Mouse (Mus musculus): ENCODE results near the gene Arhgef15. TPM values are rescaled to one million over a fixed set of nuclear protein-coding genes. Genes with fewer than 3 reads are reported as not detected.

The Arhgef15 gene
- polyA plus RNA-seq, 1 experiment from 2014 or later: 13.1 TPM

DNA sequence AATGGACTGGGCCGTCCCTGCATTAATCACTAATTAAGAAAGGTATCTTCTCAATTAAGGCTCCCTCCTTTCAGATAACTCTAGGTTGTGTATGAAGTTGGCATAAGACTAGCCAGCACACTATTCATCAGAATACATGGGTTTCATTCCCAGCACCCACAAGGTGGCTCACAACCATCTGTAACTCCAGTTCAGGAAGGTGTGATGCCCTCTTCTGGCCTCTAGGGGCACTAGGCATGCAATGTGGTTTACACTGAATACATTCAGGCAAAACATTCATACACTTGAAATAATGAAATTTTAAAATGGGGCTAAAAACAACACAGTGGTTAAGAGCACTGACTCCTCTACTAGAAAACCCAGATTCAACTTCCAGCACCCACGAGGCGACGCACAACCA is 60.2 kb downstream of the Arhgef15 start:
- no peak for ATAC-seq (replicated peaks; ENCODE audit: extremely low read depth, insufficient read depth, low FRiP score)
- H3K4me2 ChIP-seq (ENCODE audit: low read depth, low read length): no peak overlapping the region
- peaks cover 3% of the 10 kb centered on the region; the same call in 1 of the 2 replicates for H3K27me3 ChIP-seq (ENCODE audit: control insufficient read depth, insufficient read depth, low read length)
- H3K27ac ChIP-seq (ENCODE audit: low read length): no peak overlapping the region
- H3K4me3 ChIP-seq (ENCODE audit: low read length): no peak overlapping the region
- H3K36me3 ChIP-seq (ENCODE audit: control insufficient read depth, insufficient read depth): no peaks in the 10 kb centered on the region
- WGBS: 50% methylated on average over 4 of the region's 4 CpGs
- H3K9me3 ChIP-seq (replicated peaks; ENCODE audit: control insufficient read depth, low read length): no peaks in the 10 kb centered on the region
- H3K9ac ChIP-seq (ENCODE audit: low read length): no peak overlapping the region
- peaks cover 5% of the 10 kb centered on the region for H3K4me1 ChIP-seq (ENCODE audit: control insufficient read depth, insufficient read depth, low read length)

DNA sequence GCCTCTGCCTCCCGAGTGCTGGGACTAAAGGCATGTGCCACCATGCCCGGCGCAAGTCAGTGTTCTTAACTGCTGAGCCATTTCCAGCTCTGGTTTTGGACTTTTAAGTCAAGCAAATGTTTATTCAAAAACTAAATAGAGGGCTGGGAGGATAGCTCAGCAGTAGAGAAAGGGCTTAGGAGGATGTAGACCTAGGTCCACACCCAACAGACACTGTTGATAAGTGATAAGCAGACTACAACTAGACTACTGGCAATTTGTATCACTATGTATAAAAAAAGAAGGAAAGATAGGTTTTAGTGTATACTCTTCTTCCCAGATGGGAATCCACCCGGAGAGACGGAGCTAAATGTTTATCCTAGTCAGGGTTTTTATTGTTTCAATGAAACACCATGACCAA is 61.0 kb downstream of the Arhgef15 start:
- H3K4me2 ChIP-seq (ENCODE audit: low read depth, low read length): no peak overlapping the region
- ATAC-seq (replicated peaks; ENCODE audit: extremely low read depth, insufficient read depth, low FRiP score): no peak
- no peaks in the 10 kb centered on the region for H3K36me3 ChIP-seq (ENCODE audit: control insufficient read depth, insufficient read depth)
- peaks cover 3% of the 10 kb centered on the region; the same call in 1 of the 2 replicates for H3K27me3 ChIP-seq (ENCODE audit: control insufficient read depth, insufficient read depth, low read length)
- H3K9ac ChIP-seq (ENCODE audit: low read length): no peak overlapping the region
- no peak overlapping the region for H3K4me3 ChIP-seq (ENCODE audit: low read length)
- peaks cover 5% of the 10 kb centered on the region for H3K4me1 ChIP-seq (ENCODE audit: control insufficient read depth, insufficient read depth, low read length)
- no peak overlapping the region for H3K27ac ChIP-seq (ENCODE audit: low read length)
- no peaks in the 10 kb centered on the region for H3K9me3 ChIP-seq (replicated peaks; ENCODE audit: control insufficient read depth, low read length)
- WGBS: 91% methylated on average over 5 of the region's 5 CpGs

DNA sequence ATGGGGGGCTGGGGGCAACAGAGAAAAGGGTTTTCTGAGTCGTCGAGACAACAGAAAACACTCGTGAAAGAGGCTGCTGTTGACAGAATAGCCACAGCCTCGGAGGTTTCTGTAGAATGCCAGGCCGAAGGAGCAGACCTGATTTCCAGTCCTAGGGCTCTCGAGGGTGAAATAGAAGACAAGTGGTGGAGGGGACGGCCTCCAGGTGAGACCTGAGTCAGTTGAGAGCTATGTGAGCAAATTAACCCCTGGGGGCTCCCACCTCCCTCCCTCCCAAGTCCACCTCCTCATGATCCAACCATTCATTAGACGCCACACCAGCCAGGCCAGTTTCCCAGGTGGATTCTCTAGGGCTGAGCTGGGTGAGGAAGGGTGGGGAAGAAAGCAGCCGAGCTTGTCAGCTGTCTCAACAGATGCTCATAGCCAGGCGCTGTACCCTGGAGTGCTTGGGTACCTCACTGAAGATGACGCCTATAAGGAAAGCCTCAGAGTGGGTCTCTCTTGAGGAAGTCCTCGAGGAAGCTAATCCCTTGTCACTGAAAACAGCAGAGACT is 63.3 kb downstream of the Arhgef15 start:
- Histone ChIP-seq H3K4me1 (ENCODE audit: control insufficient read depth, insufficient read depth, low read length) (peaks cover 3% of the 10 kb centered on the region; the same call in 1 of the 2 replicates), H3K27ac (ENCODE audit: low read length) (no peak overlapping the region), H3K9ac (ENCODE audit: low read length) (no peak overlapping the region), H3K9me3 (replicated peaks; ENCODE audit: control insufficient read depth, low read length) (no peaks in the 10 kb centered on the region), H3K4me3 (ENCODE audit: low read length) (no peak overlapping the region), H3K36me3 (ENCODE audit: control insufficient read depth, insufficient read depth) (no peaks in the 10 kb centered on the region), H3K4me2 (ENCODE audit: low read depth, low read length) (no peak overlapping the region), H3K27me3 (ENCODE audit: control insufficient read depth, insufficient read depth, low read length) (no peaks in the 10 kb centered on the region)
- 63% methylated on average over 12 of the region's 12 CpGs for WGBS
- no peak for ATAC-seq (replicated peaks; ENCODE audit: extremely low read depth, insufficient read depth, low FRiP score)

Small RNAs within 50 kb of the gene (microRNA-seq; reads per million reads assigned to microRNA genes)
- gene Mir3062: 3.9 reads per million, percentile 14 among the genes with 10 or more reads in this experiment

Other genes starting within 250 kb of the Arhgef15 start
- 75.4 and 79.4 TPM in 2 replicates for gene Ndel1, start 85.6 kb downstream of the Arhgef15 start, polyA plus RNA-seq (2015; fragmentation: Nextera tagmentation; extraction: Ambion mirVana)
- gene Rnf222, start 68.9 kb downstream of the Arhgef15 start, polyA plus RNA-seq (2015; fragmentation: Nextera tagmentation; extraction: Ambion mirVana): 0.09 and 0.13 TPM in 2 replicates
- 505 and 551 TPM in 2 replicates for gene Rpl26, start 55.9 kb downstream of the Arhgef15 start, polyA plus RNA-seq (2015; fragmentation: Nextera tagmentation; extraction: Ambion mirVana)
- not detected in 2 replicates for gene Odf4, start 30.4 kb downstream of the Arhgef15 start, polyA plus RNA-seq (2015; fragmentation: Nextera tagmentation; extraction: Ambion mirVana)
- 1.7 and 2.2 TPM in 2 replicates for gene Slc25a35, start 10.7 kb upstream of the Arhgef15 start, polyA plus RNA-seq (2015; fragmentation: Nextera tagmentation; extraction: Ambion mirVana)
- gene Rangrf, start 17.7 kb upstream of the Arhgef15 start, polyA plus RNA-seq (2015; fragmentation: Nextera tagmentation; extraction: Ambion mirVana): 79.2 and 84.3 TPM in 2 replicates
- gene Pfas, start 51.0 kb upstream of the Arhgef15 start, polyA plus RNA-seq (2015; fragmentation: Nextera tagmentation; extraction: Ambion mirVana): 16.7 and 19.2 TPM in 2 replicates
- gene Ctc1, start 58.4 kb upstream of the Arhgef15 start, polyA plus RNA-seq (2015; fragmentation: Nextera tagmentation; extraction: Ambion mirVana): 44.4 and 49.5 TPM in 2 replicates
- gene Aurkb, start 88.2 kb upstream of the Arhgef15 start, polyA plus RNA-seq (2015; fragmentation: Nextera tagmentation; extraction: Ambion mirVana): 85.7 and 95.3 TPM in 2 replicates
- 11.2 and 12.0 TPM in 2 replicates for gene Borcs6, start 102.2 kb upstream of the Arhgef15 start, polyA plus RNA-seq (2015; fragmentation: Nextera tagmentation; extraction: Ambion mirVana)
- gene Tmem107, start 113.3 kb upstream of the Arhgef15 start, polyA plus RNA-seq (2015; fragmentation: Nextera tagmentation; extraction: Ambion mirVana): 43.3 and 46.5 TPM in 2 replicates
- gene Vamp2, start 131.0 kb upstream of the Arhgef15 start, polyA plus RNA-seq (2015; fragmentation: Nextera tagmentation; extraction: Ambion mirVana): 84.1 and 91.1 TPM in 2 replicates
- 19.6 and 21.9 TPM in 2 replicates for gene Per1, start 137.7 kb upstream of the Arhgef15 start, polyA plus RNA-seq (2015; fragmentation: Nextera tagmentation; extraction: Ambion mirVana)
- gene Hes7, start 162.9 kb upstream of the Arhgef15 start, polyA plus RNA-seq (2015; fragmentation: Nextera tagmentation; extraction: Ambion mirVana): 0.50 TPM in 2 replicates
- 0.41 and 0.72 TPM in 2 replicates for gene 9130213A22Rik, start 165.1 kb upstream of the Arhgef15 start, polyA plus RNA-seq (2015; fragmentation: Nextera tagmentation; extraction: Ambion mirVana)
- gene Aloxe3, start 168.4 kb upstream of the Arhgef15 start, polyA plus RNA-seq (2015; fragmentation: Nextera tagmentation; extraction: Ambion mirVana): 0.08 and 0.26 TPM in 2 replicates
- not detected in 2 replicates for gene Alox12b, start 199.5 kb upstream of the Arhgef15 start, polyA plus RNA-seq (2015; fragmentation: Nextera tagmentation; extraction: Ambion mirVana)
- gene Alox8, start 240.4 kb upstream of the Arhgef15 start, polyA plus RNA-seq (2015; fragmentation: Nextera tagmentation; extraction: Ambion mirVana): 1.7 TPM in 2 replicates